Mouse (Mus musculus) E14TG2a.4 (cell line): Measurements from ENCODE around the gene Tnfsfm13.
A peak's percentile ranks its signal among the peaks of the same experiment; 100 is the strongest.

Source experiments
- H3K27me3 ChIP-seq: 2 replicates; pipeline ENCODE4 v1.6.1; 2014; ENCODE audit warnings: low read length, control low read depth; ENCODE audit not compliant: insufficient read depth
- H3K36me3 ChIP-seq: 2 replicates; pipeline ENCODE4 v1.6.1; 2014; ENCODE audit warnings: low read length, control low read depth; ENCODE audit not compliant: insufficient read depth
- H3K4me1 ChIP-seq: replicated peaks from 2 replicates; pipeline ENCODE4 v1.6.1; 2014; ENCODE audit warnings: low read depth, low read length, control low read depth
- H3K4me3 ChIP-seq: replicated peaks from 2 replicates; pipeline ENCODE4 v1.5.1; 2014; ENCODE audit warnings: mild to moderate bottlenecking, low read length
- H3K9me3 ChIP-seq: 2 replicates; pipeline ENCODE4 v1.6.1; 2014; ENCODE audit warnings: low read length, control low read depth
- CTCF ChIP-seq: conservative IDR thresholded peaks from 2 replicates; pipeline ENCODE4 v1.5.1; 2014; ENCODE audit warnings: low read length
- NANOG ChIP-seq: IDR thresholded peaks from 2 replicates; pipeline ENCODE4 v1.6.1; 2014; ENCODE audit warnings: borderline replicate concordance, low read length, mixed read lengths
- POU5F1 ChIP-seq: IDR thresholded peaks from 2 replicates; pipeline ENCODE4 v1.6.1; 2014; ENCODE audit warnings: low read length, borderline replicate concordance

Gene Tnfsfm13

GRCm38 (mm10) chr11:69633128-69633866 is 62.6 kb downstream of the Tnfsfm13 start:
- Histone ChIP-seq H3K36me3 (peaks cover 38% of the 10 kb centered on the region), H3K9me3 (no peaks in the 10 kb centered on the region), H3K4me1 (peaks cover 44% of the 10 kb centered on the region), H3K27me3 (no peaks in the 10 kb centered on the region), H3K4me3 (peak overlapping the region; percentile 95)
- TF ChIP-seq CTCF (no peak), NANOG (no peak), POU5F1 (no peak)
